Mouse (Mus musculus) stomach, embryonic 14.5 days (tissue): Measurements from ENCODE around the gene Lrp8. TPM values are rescaled to one million over a fixed set of nuclear protein-coding genes. Genes with fewer than 3 reads are reported as not detected.

Experiments
- ATAC-seq: fragments of 200-750 bp; cut with Nextera tagmentation; 2 replicates; pipeline ENCODE4 v1.8.0; 2017; ENCODE audit warnings: low read depth, moderate TSS enrichment; ENCODE audit not compliant: insufficient number of reproducible peaks, insufficient read depth, low FRiP score
- H3K27ac ChIP-seq: fragments of 300-500 bp; sonication (generic); 2 replicates; pipeline ENCODE4 v1.5.1; 2014; ENCODE audit warnings: mild to moderate bottlenecking, low read length, moderate library complexity, mixed read lengths
- H3K27me3 ChIP-seq: fragments of 300-500 bp; sonication (generic); 2 replicates; pipeline ENCODE4 v1.6.1; 2014; ENCODE audit warnings: low read length, control low read depth, mixed read lengths; ENCODE audit not compliant: control insufficient read depth, insufficient read depth
- H3K36me3 ChIP-seq: fragments of 300-500 bp; sonication (generic); 2 replicates; pipeline ENCODE4 v1.6.1; 2014; ENCODE audit warnings: mild to moderate bottlenecking, control low read depth, low read length, moderate library complexity, mixed read lengths; ENCODE audit not compliant: control insufficient read depth, insufficient read depth
- H3K4me1 ChIP-seq: fragments of 300-500 bp; sonication (generic); 2 replicates; pipeline ENCODE4 v1.6.1; 2014; ENCODE audit warnings: low read length, control low read depth, mixed read lengths; ENCODE audit not compliant: control insufficient read depth, insufficient read depth
- H3K4me2 ChIP-seq: fragments of 300-500 bp; sonication (generic); replicated peaks from 2 replicates; pipeline ENCODE4 v1.6.1; 2014; ENCODE audit warnings: low read depth, low read length, control low read depth
- H3K4me3 ChIP-seq: fragments of 300-500 bp; sonication (generic); 2 replicates; pipeline ENCODE4 v1.5.1; 2014; ENCODE audit warnings: low read depth, low read length, control low read depth
- H3K9ac ChIP-seq: fragments of 300-500 bp; sonication (generic); replicated peaks from 2 replicates; pipeline ENCODE4 v1.6.1; 2014; ENCODE audit warnings: low read depth, mild to moderate bottlenecking, control low read depth, low read length, moderate library complexity, mixed read lengths
- H3K9me3 ChIP-seq: fragments of 300-500 bp; sonication (generic); 2 replicates; pipeline ENCODE4 v1.6.1; 2016; ENCODE audit warnings: low read depth, low read length, control low read depth; ENCODE audit not compliant: control insufficient read depth
- WGBS: fragments of 180-500 bp; shearing (Covaris S2); extraction: QIAGEN DNeasy Blood & Tissue Kit; methylation state at CpG from one replicate; pipeline ENCODE4 v1.1.7; 2014; 5-methylcytosine and 5-hydroxymethylcytosine counted together
- polyA plus RNA-seq: library from polyadenylated mRNA; unstranded; fragments of >200 nt; fragmentation: Nextera tagmentation; extraction: Ambion mirVana; gene quantifications from 2 replicates; pipeline ENCODE4 v1.2.1, GENCODE M21; 2014

The Lrp8 gene
- polyA plus RNA-seq, 1 experiment from 2014 or later, result 1.6 TPM

DNA sequence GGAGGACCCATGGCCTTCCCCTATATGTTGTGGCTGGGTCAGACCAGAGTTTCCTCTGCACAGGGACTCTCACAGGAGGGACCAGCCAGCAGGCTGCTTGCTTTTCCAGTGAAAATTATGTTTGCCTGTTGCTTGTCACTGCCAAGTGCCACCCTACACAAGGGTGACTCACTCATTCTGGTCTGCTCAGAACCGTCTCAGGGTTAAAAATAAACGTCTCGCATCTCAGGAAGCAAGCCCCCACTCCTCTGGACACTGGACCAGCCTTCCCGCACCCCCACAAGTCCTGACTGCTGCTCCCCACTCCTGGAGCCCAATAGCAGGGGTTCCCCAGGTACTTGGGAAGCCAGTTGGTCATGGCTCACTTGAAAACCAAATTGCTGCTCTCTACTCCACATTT is 14.4 kb downstream of the Lrp8 start:
- H3K9me3 ChIP-seq, result no peaks in the 10 kb centered on the region
- peaks cover 4% of the 10 kb centered on the region; the same call in 1 of the 2 replicates for H3K4me1 ChIP-seq
- no peaks in the 10 kb centered on the region for H3K36me3 ChIP-seq
- WGBS, result 77% methylated on average over 4 of the region's 4 CpGs
- H3K4me3 ChIP-seq, result no peak overlapping the region
- ATAC-seq, result no peak
- no peak overlapping the region for H3K27ac ChIP-seq
- no peak overlapping the region for H3K9ac ChIP-seq
- no peaks in the 10 kb centered on the region for H3K27me3 ChIP-seq
- no peak overlapping the region for H3K4me2 ChIP-seq

GRCm38 (mm10) chr4:107817463-107817862 is 15.4 kb downstream of the Lrp8 start:
- peaks cover 4% of the 10 kb centered on the region; the same call in 1 of the 2 replicates for H3K4me1 ChIP-seq
- no peak overlapping the region for H3K27ac ChIP-seq
- H3K9ac ChIP-seq, result no peak overlapping the region
- H3K27me3 ChIP-seq, result no peaks in the 10 kb centered on the region
- H3K4me3 ChIP-seq, result no peak overlapping the region
- H3K9me3 ChIP-seq, result no peaks in the 10 kb centered on the region
- no peak for ATAC-seq
- WGBS, result 40% methylated on average over 6 of the region's 6 CpGs
- no peak overlapping the region for H3K4me2 ChIP-seq
- H3K36me3 ChIP-seq, result no peaks in the 10 kb centered on the region

- H3K9ac ChIP-seq, result no peak overlapping the region
- 49% methylated on average over 16 of the region's 16 CpGs for WGBS
- H3K4me3 ChIP-seq, result no peak overlapping the region
- H3K9me3 ChIP-seq, result no peaks in the 10 kb centered on the region
- ATAC-seq, result peak; percentile 17; the same call in 1 of the 2 replicates
- no peak overlapping the region for H3K4me2 ChIP-seq
- no peaks in the 10 kb centered on the region for H3K27me3 ChIP-seq
- H3K36me3 ChIP-seq, result no peaks in the 10 kb centered on the region
- H3K27ac ChIP-seq, result no peak overlapping the region
- peaks cover 4% of the 10 kb centered on the region; the same call in 1 of the 2 replicates for H3K4me1 ChIP-seq
These were observed 18.1 kb downstream of the Lrp8 start for GRCm38 (mm10) chr4:107819990-107820719.

GRCm38 (mm10) chr4:107820856-107821619 is 19.0 kb downstream of the Lrp8 start:
- ATAC-seq, result 0 out of 2 replicates have a peak, but pooled peaks have one; percentile 3
- no peak overlapping the region for H3K4me2 ChIP-seq
- no peaks in the 10 kb centered on the region for H3K27me3 ChIP-seq
- H3K4me1 ChIP-seq, result peaks cover 4% of the 10 kb centered on the region; the same call in 1 of the 2 replicates
- H3K9me3 ChIP-seq, result no peaks in the 10 kb centered on the region
- no peaks in the 10 kb centered on the region for H3K36me3 ChIP-seq
- no peak overlapping the region for H3K9ac ChIP-seq
- no peak overlapping the region for H3K27ac ChIP-seq
- WGBS, result 87% methylated on average over 8 of the region's 8 CpGs
- no peak overlapping the region for H3K4me3 ChIP-seq

DNA sequence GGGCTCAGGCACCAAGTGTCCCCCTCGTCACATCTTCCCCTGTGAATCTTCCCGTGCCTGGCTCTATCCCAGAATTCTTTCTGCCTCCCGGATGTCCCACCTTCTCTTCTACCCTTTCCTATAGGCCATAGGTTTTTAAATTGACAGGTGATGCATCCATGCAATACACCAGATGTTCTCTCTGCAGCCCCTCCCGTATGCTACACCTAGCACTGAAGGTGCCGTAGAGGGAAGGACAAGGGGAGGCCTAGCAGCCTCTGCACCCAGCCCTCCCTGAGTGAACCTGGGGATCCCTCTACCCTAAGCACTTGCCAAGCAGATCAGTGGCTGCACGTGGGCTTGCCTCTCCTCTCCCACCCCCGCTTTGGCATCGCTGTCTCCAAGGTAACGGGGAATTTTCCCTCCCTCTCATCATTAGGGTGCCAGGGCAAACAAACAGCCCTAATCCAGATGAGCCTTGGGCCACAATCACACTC is 20.9 kb downstream of the Lrp8 start:
- 51% methylated on average over 9 of the region's 9 CpGs for WGBS
- no peaks in the 10 kb centered on the region for H3K9me3 ChIP-seq
- no peak overlapping the region for H3K9ac ChIP-seq
- H3K36me3 ChIP-seq, result no peaks in the 10 kb centered on the region
- 0 out of 2 replicates have a peak overlapping the region, but pooled peaks have one; percentile 8 for H3K4me2 ChIP-seq
- H3K4me3 ChIP-seq, result no peak overlapping the region
- ATAC-seq, result no peak
- 0 out of 2 replicates have a peak, but pooled peaks cover 4% of the 10 kb centered on the region for H3K4me1 ChIP-seq
- H3K27ac ChIP-seq, result no peak overlapping the region
- H3K27me3 ChIP-seq, result no peaks in the 10 kb centered on the region

- H3K36me3 ChIP-seq, result no peaks in the 10 kb centered on the region
- H3K4me3 ChIP-seq, result no peak overlapping the region
- H3K27ac ChIP-seq, result no peak overlapping the region
- peaks cover 5% of the 10 kb centered on the region; the same call in 1 of the 2 replicates for H3K4me1 ChIP-seq
- ATAC-seq, result no peak
- no peaks in the 10 kb centered on the region for H3K27me3 ChIP-seq
- WGBS, result 38% methylated on average over 11 of the region's 11 CpGs
- no peak overlapping the region for H3K9ac ChIP-seq
- no peaks in the 10 kb centered on the region for H3K9me3 ChIP-seq
- 0 out of 2 replicates have a peak overlapping the region, but pooled peaks have one; percentile 8 for H3K4me2 ChIP-seq
These were observed 21.4 kb downstream of the Lrp8 start for GRCm38 (mm10) chr4:107823511-107823910.

DNA sequence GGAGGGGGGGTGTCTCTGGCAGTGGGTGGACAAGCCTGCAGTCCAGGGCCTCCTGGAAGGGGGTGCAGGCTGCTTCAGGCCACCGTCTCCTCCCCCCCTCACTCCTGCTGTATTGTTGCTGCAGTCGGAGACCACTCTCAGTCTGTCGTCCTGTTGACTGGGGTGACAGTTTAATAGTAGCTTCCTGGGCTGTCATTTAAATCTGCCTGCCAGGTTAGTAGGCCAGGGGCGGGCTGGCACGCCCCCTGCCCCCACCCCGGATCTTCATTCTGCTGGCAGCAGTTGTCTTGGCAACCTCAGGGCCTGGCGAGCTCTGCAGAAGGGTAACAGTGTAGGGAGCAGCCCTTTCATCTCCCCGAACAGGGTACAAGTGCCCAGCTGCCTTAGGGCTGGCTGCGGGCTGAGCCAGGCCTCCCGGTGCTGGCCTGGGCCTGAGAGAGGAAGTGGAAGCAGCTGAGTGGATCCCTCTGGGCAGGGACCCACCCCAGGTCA is 26.7 kb downstream of the Lrp8 start:
- H3K4me3 ChIP-seq, result no peak overlapping the region
- 37% methylated on average over 9 of the region's 10 CpGs for WGBS
- no peaks in the 10 kb centered on the region for H3K9me3 ChIP-seq
- no peak overlapping the region for H3K4me2 ChIP-seq
- H3K27ac ChIP-seq, result no peak overlapping the region
- peaks cover 9% of the 10 kb centered on the region for H3K4me1 ChIP-seq
- no peaks in the 10 kb centered on the region for H3K36me3 ChIP-seq
- peak; percentile 57 for ATAC-seq
- no peak overlapping the region for H3K9ac ChIP-seq
- no peaks in the 10 kb centered on the region for H3K27me3 ChIP-seq

DNA sequence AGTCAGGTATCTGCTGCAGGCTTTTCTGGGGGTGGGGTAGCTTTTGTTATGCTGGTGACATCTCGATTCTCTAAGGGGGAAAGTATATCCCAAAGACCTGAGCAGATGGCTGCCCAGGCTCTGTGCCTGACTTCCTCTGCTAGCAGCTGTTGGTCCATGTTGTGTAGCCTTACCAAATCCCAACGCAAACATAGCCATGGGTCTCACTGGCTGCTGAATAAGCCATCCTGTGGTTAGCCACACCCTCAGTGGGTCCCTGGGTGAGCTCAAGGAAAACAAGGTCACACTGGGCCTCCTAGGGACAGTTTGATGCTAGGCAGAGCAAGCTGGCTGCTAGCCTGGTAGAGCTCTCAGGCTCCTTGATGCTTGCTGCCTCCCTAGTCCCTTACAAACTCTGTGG is 27.6 kb downstream of the Lrp8 start:
- WGBS, result 55% methylated on average over 2 of the region's 2 CpGs
- H3K27ac ChIP-seq, result no peak overlapping the region
- no peaks in the 10 kb centered on the region for H3K9me3 ChIP-seq
- H3K36me3 ChIP-seq, result no peaks in the 10 kb centered on the region
- H3K4me2 ChIP-seq, result no peak overlapping the region
- no peak overlapping the region for H3K9ac ChIP-seq
- H3K27me3 ChIP-seq, result no peaks in the 10 kb centered on the region
- peaks cover 9% of the 10 kb centered on the region for H3K4me1 ChIP-seq
- no peak overlapping the region for H3K4me3 ChIP-seq
- ATAC-seq, result no peak
